Mouse (Mus musculus): ENCODE results near the gene Mfng.

The Mfng gene

GRCm38 (mm10) chr15:78716936-78717335 lies 56.3 kb downstream of the Mfng start:
- DNase-seq (ENCODE audit: low spot score in 2 of 2), result no peak

DNA sequence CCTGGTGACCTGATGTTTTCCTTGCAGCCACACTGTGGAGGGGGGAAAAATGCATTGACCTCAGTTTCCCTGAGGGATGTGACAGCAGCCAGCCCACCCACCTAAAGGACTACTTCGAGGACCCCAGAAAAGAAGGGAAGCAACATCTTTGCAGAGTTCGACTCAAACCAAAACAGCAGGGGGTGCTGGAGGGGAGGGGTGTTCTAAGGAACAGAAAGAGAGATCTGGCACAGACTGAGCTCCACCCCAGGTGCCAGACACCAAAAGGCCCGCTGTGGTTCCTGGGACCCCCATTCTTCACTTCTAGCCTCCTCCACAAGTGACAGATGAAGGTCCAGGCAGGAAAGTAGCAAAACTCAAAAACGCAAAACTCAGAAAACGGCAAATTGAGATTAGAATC lies 57.4 kb downstream of the Mfng start:
- no peak for DNase-seq (ENCODE audit: low spot score in 2 of 2)

GRCm38 (mm10) chr15:78713751-78714150 lies 59.5 kb downstream of the Mfng start:
- no peak for DNase-seq (ENCODE audit: low spot score in 2 of 2)

- DNase-seq (ENCODE audit: low spot score in 2 of 2), result no peak
Measured at GRCm38 (mm10) chr15:78712335-78713258, 60.7 kb downstream of the Mfng start.

GRCm38 (mm10) chr15:78711935-78712334 lies 61.3 kb downstream of the Mfng start:
- DNase-seq (ENCODE audit: low spot score in 2 of 2), result no peak

DNA sequence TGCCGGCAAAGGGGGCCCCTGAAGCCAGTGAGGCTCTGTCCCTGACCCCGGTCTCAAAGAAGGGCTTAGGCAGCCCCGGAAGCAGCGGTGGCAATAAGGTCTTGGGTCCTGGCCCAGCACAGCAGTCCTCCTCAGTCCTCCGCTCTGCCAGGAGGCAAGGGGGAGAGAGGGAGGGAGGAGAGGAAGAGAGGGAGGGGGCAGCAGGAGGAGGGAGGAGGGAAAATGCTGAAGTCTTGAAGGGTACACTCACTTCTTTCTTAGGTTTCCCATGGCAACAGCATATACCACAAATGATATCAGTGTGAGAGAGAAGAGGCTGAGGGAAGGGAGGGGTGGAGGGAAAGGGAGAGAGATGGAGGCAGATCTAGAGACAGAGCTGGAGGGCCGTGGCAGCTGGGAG lies 62.6 kb downstream of the Mfng start:
- no peak for DNase-seq (ENCODE audit: low spot score in 2 of 2)

DNA sequence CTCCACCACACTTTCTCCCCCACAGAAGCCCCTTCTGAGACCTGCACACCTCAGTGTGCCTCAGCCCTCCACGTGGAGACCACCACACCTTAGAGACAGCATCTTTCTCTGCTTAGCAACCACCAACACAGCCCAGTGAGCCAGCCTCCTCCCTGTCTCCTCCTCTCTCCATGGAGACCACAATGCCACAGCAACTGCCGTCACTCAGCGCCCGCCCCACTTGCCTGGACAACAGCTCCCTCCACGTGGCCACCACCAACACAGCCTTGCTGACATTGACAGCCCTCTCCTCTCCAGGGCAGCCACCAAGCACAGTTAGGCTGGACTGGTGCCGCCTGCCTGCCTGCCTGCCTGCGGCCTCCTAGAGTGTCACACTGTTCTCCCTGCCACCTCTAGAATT lies 63.5 kb downstream of the Mfng start:
- no peak for DNase-seq (ENCODE audit: low spot score in 2 of 2)

DNA sequence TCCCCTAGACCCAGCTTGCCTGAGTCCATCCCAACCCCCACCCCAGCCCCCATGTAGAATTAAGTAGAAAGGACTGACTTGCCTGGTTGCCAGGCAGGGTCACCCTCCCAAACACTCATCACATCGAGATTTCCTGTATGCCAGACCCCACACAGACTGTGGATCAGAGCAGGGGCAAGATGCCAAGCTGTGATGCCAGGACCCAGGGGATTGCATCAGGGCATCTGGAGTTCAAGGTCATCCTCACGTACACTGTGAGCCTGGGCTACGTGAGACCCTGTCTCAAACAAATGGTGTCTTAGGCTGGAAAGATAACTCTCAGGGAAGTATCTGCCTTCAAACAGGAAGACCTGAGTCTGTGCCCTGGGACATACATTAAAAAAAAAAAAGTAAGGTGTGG lies 66.6 kb downstream of the Mfng start:
- DNase-seq (ENCODE audit: low spot score in 2 of 2), result no peak
